Mouse (Mus musculus): ENCODE measurements around the gene 1700016K19Rik. TPM values are rescaled to one million over a fixed set of nuclear protein-coding genes. Genes with fewer than 3 reads are reported as not detected.

The 1700016K19Rik gene
- polyA plus RNA-seq, 1 experiment from 2014 or later, result 0.40 TPM

- Histone ChIP-seq H3K27ac (peak overlapping the region; percentile 66), H3K4me1 (peaks cover 37% of the 10 kb centered on the region), H3K4me3 (replicated peaks) (peak overlapping the region; percentile 60), H3K36me3 (no peaks in the 10 kb centered on the region), H3K9ac (peak overlapping the region; percentile 62), H3K4me2 (peak overlapping the region; percentile 95), H3K27me3 (peaks cover 38% of the 10 kb centered on the region), H3K9me3 (replicated peaks) (no peaks in the 10 kb centered on the region)
- peak; percentile 84 for ATAC-seq (replicated peaks; ENCODE audit: low FRiP score)
- under 1% methylated on average over 89 of the region's 90 CpGs for WGBS
Measured at GRCm38 (mm10) chr11:75966401-75967372, 33.0 kb upstream of the 1700016K19Rik start.

GRCm38 (mm10) chr11:75968761-75969160, 31.0 kb upstream of the 1700016K19Rik start:
- H3K9me3 ChIP-seq (replicated peaks), result no peaks in the 10 kb centered on the region
- ATAC-seq (replicated peaks; ENCODE audit: low FRiP score), result no peak
- H3K27ac ChIP-seq, result no peak overlapping the region
- WGBS, result 92% methylated on average over 6 of the region's 6 CpGs
- H3K4me1 ChIP-seq, result peaks cover 36% of the 10 kb centered on the region
- no peak overlapping the region for H3K4me2 ChIP-seq
- H3K36me3 ChIP-seq, result no peaks in the 10 kb centered on the region
- no peak overlapping the region for H3K4me3 ChIP-seq (replicated peaks)
- no peak overlapping the region for H3K9ac ChIP-seq
- H3K27me3 ChIP-seq, result peaks cover 38% of the 10 kb centered on the region

- no peak overlapping the region for H3K4me2 ChIP-seq
- H3K4me1 ChIP-seq, result peaks cover 17% of the 10 kb centered on the region
- ATAC-seq (replicated peaks; ENCODE audit: low FRiP score), result no peak
- H3K27ac ChIP-seq, result no peak overlapping the region
- no peak overlapping the region for H3K9ac ChIP-seq
- no peaks in the 10 kb centered on the region for H3K36me3 ChIP-seq
- H3K9me3 ChIP-seq (replicated peaks), result no peaks in the 10 kb centered on the region
- H3K27me3 ChIP-seq, result peaks cover 26% of the 10 kb centered on the region
- H3K4me3 ChIP-seq (replicated peaks), result no peak overlapping the region
- WGBS, result 27% methylated on average over 3 of the region's 3 CpGs
Measured at GRCm38 (mm10) chr11:75970629-75971028, 29.1 kb upstream of the 1700016K19Rik start.

GRCm38 (mm10) chr11:75972188-75972587, 27.5 kb upstream of the 1700016K19Rik start:
- WGBS, result 84% methylated on average over 3 of the region's 3 CpGs
- Histone ChIP-seq H3K36me3 (no peaks in the 10 kb centered on the region), H3K4me1 (peaks cover 11% of the 10 kb centered on the region), H3K27ac (no peak overlapping the region), H3K9me3 (replicated peaks) (no peaks in the 10 kb centered on the region), H3K4me2 (no peak overlapping the region), H3K4me3 (replicated peaks) (no peak overlapping the region), H3K9ac (no peak overlapping the region), H3K27me3 (peaks cover 19% of the 10 kb centered on the region; the same call in 1 of the 2 replicates)
- ATAC-seq (replicated peaks; ENCODE audit: low FRiP score), result no peak

DNA sequence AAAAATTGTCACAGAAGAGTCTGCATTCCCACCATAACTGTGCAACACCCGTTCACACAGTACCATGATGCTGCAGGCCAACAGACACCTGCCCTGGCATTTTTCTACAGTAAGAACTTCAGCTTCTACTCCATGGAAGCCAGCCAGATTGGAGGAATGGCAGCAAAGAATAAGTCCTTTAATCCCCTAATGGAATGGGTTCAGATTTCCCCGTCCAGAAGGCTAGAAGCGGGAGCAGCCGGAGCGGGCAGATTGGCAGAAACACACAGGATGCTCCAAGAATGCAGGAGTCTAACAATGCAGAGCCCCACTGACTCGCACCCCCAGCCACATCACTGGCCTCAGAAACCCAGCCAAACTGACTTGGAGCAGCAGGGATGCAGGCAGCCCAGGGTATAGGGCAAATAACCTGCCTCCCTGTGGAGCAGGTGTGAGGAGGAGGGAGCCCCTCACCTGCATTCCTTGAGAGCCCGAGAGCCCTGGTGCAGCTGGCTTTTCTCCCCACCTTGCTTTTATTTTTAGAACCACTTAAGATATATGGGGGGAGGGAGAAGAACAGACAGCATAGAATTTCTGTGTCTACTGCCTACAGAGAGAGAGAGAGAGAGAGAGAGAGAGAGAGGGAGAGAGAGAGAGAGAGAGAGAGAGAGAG, 26.7 kb upstream of the 1700016K19Rik start:
- H3K4me3 ChIP-seq (replicated peaks), result no peak overlapping the region
- peaks cover 8% of the 10 kb centered on the region; the same call in 1 of the 2 replicates for H3K4me1 ChIP-seq
- no peak overlapping the region for H3K9ac ChIP-seq
- no peaks in the 10 kb centered on the region for H3K9me3 ChIP-seq (replicated peaks)
- ATAC-seq (replicated peaks; ENCODE audit: low FRiP score), result no peak
- H3K4me2 ChIP-seq, result no peak overlapping the region
- H3K36me3 ChIP-seq, result no peaks in the 10 kb centered on the region
- H3K27ac ChIP-seq, result no peak overlapping the region
- peaks cover 17% of the 10 kb centered on the region; the same call in 1 of the 2 replicates for H3K27me3 ChIP-seq
- WGBS, result 41% methylated on average over 7 of the region's 7 CpGs

GRCm38 (mm10) chr11:75973988-75974387, 25.7 kb upstream of the 1700016K19Rik start:
- Histone ChIP-seq H3K4me1 (peaks cover 8% of the 10 kb centered on the region; the same call in 1 of the 2 replicates), H3K9ac (no peak overlapping the region), H3K36me3 (no peaks in the 10 kb centered on the region), H3K27ac (no peak overlapping the region), H3K9me3 (replicated peaks) (no peaks in the 10 kb centered on the region), H3K27me3 (peaks cover 7% of the 10 kb centered on the region; the same call in 1 of the 2 replicates), H3K4me2 (no peak overlapping the region), H3K4me3 (replicated peaks) (no peak overlapping the region)
- no peak for ATAC-seq (replicated peaks; ENCODE audit: low FRiP score)
- WGBS, result 88% methylated on average over 1 of the region's 1 CpGs

- Histone ChIP-seq H3K9ac (no peak overlapping the region), H3K4me3 (replicated peaks) (no peak overlapping the region), H3K36me3 (no peaks in the 10 kb centered on the region), H3K9me3 (replicated peaks) (no peaks in the 10 kb centered on the region), H3K4me1 (peaks cover 8% of the 10 kb centered on the region; the same call in 1 of the 2 replicates), H3K27ac (no peak overlapping the region), H3K4me2 (no peak overlapping the region), H3K27me3 (no peaks in the 10 kb centered on the region)
- 35% methylated on average over 8 of the region's 8 CpGs for WGBS
- no peak for ATAC-seq (replicated peaks; ENCODE audit: low FRiP score)
Measured at GRCm38 (mm10) chr11:75976748-75977147, 23.0 kb upstream of the 1700016K19Rik start.

DNA sequence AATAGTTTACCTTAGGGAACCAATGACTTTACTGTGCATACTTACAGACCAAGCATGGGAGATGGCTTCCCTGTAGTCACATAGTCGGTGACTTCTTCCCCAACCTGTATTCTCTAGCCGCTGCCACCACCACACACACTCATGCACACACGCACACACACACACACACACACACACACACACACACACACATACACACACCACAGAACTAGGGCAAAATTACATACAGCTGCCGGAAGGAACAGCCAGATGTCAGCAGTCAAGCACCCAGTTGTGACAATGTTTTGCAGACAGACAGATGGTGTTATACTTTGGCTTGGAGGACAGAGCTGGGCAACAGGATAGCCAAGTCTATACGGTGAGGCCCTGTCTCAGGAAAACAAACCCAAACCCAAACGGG, 21.7 kb upstream of the 1700016K19Rik start:
- peaks cover 8% of the 10 kb centered on the region; the same call in 1 of the 2 replicates for H3K4me1 ChIP-seq
- H3K9ac ChIP-seq, result no peak overlapping the region
- no peak for ATAC-seq (replicated peaks; ENCODE audit: low FRiP score)
- no peaks in the 10 kb centered on the region for H3K36me3 ChIP-seq
- H3K27ac ChIP-seq, result no peak overlapping the region
- H3K9me3 ChIP-seq (replicated peaks), result no peaks in the 10 kb centered on the region
- H3K4me2 ChIP-seq, result no peak overlapping the region
- no peaks in the 10 kb centered on the region for H3K27me3 ChIP-seq
- WGBS, result 81% methylated on average over 6 of the region's 6 CpGs
- H3K4me3 ChIP-seq (replicated peaks), result no peak overlapping the region

DNA sequence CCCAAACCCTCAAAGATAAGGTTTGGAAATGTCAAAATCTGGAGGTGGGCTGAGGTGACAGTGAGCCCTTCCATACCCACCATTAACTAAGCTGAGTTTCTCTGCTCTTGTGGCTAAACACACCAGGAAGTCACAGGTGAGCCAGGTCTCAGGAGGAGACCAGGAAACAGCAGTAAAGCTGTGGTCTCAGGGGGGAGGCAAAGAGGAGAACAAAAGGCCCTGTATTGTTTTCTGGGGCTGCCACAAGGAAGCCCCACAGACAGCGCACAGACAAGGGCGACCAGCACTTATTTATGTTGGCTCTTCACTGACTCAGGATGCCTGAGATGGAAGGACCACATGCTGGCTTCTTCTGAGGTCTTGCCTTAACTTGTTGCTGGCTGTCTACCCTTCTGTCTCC, 19.3 kb upstream of the 1700016K19Rik start:
- no peak overlapping the region for H3K27ac ChIP-seq
- no peaks in the 10 kb centered on the region for H3K27me3 ChIP-seq
- peaks cover 6% of the 10 kb centered on the region; the same call in 1 of the 2 replicates for H3K4me1 ChIP-seq
- H3K36me3 ChIP-seq, result no peaks in the 10 kb centered on the region
- H3K4me3 ChIP-seq (replicated peaks), result no peak overlapping the region
- ATAC-seq (replicated peaks; ENCODE audit: low FRiP score), result no peak
- no peak overlapping the region for H3K4me2 ChIP-seq
- WGBS, result 44% methylated on average over 2 of the region's 2 CpGs
- no peaks in the 10 kb centered on the region for H3K9me3 ChIP-seq (replicated peaks)
- no peak overlapping the region for H3K9ac ChIP-seq

- H3K4me1 ChIP-seq, result no peaks in the 10 kb centered on the region
- WGBS, result 76% methylated on average over 4 of the region's 4 CpGs
- H3K4me3 ChIP-seq (replicated peaks), result no peak overlapping the region
- no peaks in the 10 kb centered on the region for H3K9me3 ChIP-seq (replicated peaks)
- no peak overlapping the region for H3K4me2 ChIP-seq
- no peaks in the 10 kb centered on the region for H3K27me3 ChIP-seq
- H3K36me3 ChIP-seq, result no peaks in the 10 kb centered on the region
- ATAC-seq (replicated peaks; ENCODE audit: low FRiP score), result no peak
- H3K27ac ChIP-seq, result no peak overlapping the region
- H3K9ac ChIP-seq, result no peak overlapping the region
Measured at GRCm38 (mm10) chr11:75983194-75983593, 16.5 kb upstream of the 1700016K19Rik start.

DNA sequence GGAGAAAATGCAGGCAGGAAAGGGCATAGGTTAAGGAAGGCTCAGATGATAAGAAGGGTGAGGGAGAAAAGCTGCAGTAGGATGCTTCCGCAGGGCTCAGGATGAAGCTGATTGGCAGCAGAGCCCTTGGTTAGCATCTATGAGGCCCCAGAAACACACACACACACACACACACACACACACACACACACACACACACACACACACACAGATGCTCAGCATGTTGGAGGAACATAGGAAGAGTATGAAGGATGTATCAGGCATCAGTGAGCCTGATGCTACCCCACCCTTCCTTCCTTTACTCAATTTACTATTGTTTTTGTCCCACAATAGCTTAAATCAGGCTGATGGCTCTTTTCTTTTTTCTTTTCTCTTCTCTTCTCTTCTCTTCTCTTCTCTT, 15.1 kb upstream of the 1700016K19Rik start:
- H3K9ac ChIP-seq, result no peak overlapping the region
- ATAC-seq (replicated peaks; ENCODE audit: low FRiP score), result no peak
- H3K27ac ChIP-seq, result no peak overlapping the region
- no peaks in the 10 kb centered on the region for H3K27me3 ChIP-seq
- no peaks in the 10 kb centered on the region for H3K9me3 ChIP-seq (replicated peaks)
- WGBS, result 81% methylated on average over 1 of the region's 1 CpGs
- no peak overlapping the region for H3K4me3 ChIP-seq (replicated peaks)
- no peak overlapping the region for H3K4me2 ChIP-seq
- H3K36me3 ChIP-seq, result no peaks in the 10 kb centered on the region
- H3K4me1 ChIP-seq, result no peaks in the 10 kb centered on the region

- Histone ChIP-seq H3K9me3 (replicated peaks) (no peaks in the 10 kb centered on the region), H3K9ac (no peak overlapping the region), H3K4me1 (no peaks in the 10 kb centered on the region), H3K4me2 (no peak overlapping the region), H3K27ac (no peak overlapping the region), H3K27me3 (no peaks in the 10 kb centered on the region), H3K4me3 (replicated peaks) (no peak overlapping the region), H3K36me3 (no peaks in the 10 kb centered on the region)
- no peak for ATAC-seq (replicated peaks; ENCODE audit: low FRiP score)
- WGBS, result 64% methylated on average over 7 of the region's 7 CpGs
Measured at GRCm38 (mm10) chr11:75985948-75986347, 13.8 kb upstream of the 1700016K19Rik start.
